ENCODE assay signal across 16 mouse cellular contexts in genomic region chr9:61200295-61200955, GRCm38 (mm10).
A peak's percentile ranks its signal among the peaks of the same experiment; 100 is the strongest.
DNase-seq lines count a peak whose midpoint lies in the region; ATAC-seq and TF ChIP-seq lines count a peak whose summit lies in the region.
"Had no signal": no experiment of that assay in that cellular context is flagged by ENCODE, and none has a peak within 500 bp of the region (broad histone marks: within the 10 kb centered on the region; RNA-seq: fewer than 3 reads in every experiment).

No protein-coding gene starts in this region.

- TF ChIP-seq CTCF in kidney, postnatal 0 days (IDR thresholded peaks at IDR 0.05; ENCODE audit: low read depth) = no peak

- ATAC-seq in kidney, postnatal 0 days (replicated peaks; ENCODE audit: low FRiP score, low read depth) = no peak; the same call in 1 of the 2 replicates
- no peak for ATAC-seq in embryonic facial prominence, embryonic 11.5 days (replicated peaks; ENCODE audit: insufficient number of reproducible peaks, low FRiP score, low TSS enrichment, low read depth)
- ATAC-seq in liver, embryonic 11.5 days (replicated peaks; ENCODE audit: low FRiP score) = no peak
- ATAC-seq: midbrain, embryonic 15.5 days had no signal

- no peaks in the 10 kb centered on the region for H3K9me3 ChIP-seq in kidney, postnatal 0 days (replicated peaks; ENCODE audit: low read length)
- no peaks in the 10 kb centered on the region for H3K9me3 ChIP-seq in embryonic facial prominence, embryonic 11.5 days (replicated peaks; ENCODE audit: control insufficient read depth, low read length)
- H3K9me3 ChIP-seq in liver, embryonic 11.5 days (ENCODE audit: control insufficient read depth, low read length) = no peaks in the 10 kb centered on the region
- H3K9me3 ChIP-seq: embryonic facial prominence, embryonic 15.5 days; heart, embryonic 15.5 days; lung, embryonic 15.5 days; midbrain, embryonic 15.5 days had no signal

- peak overlapping the region; percentile 81 for H3K27ac ChIP-seq in kidney, postnatal 0 days
- H3K27ac ChIP-seq in embryonic facial prominence, embryonic 11.5 days (replicated peaks; ENCODE audit: low read depth, low read length) = no peak overlapping the region
- H3K27ac ChIP-seq in liver, embryonic 11.5 days (ENCODE audit: low read depth, low read length) = no peak overlapping the region
- H3K27ac ChIP-seq: embryonic facial prominence, embryonic 15.5 days; heart, embryonic 15.5 days; left cerebral cortex, adult 2 months; lung, embryonic 15.5 days; midbrain, embryonic 15.5 days had no signal

- H3K9ac ChIP-seq in kidney, postnatal 0 days (ENCODE audit: low read depth, low read length) = no peak overlapping the region
- H3K9ac ChIP-seq in embryonic facial prominence, embryonic 11.5 days (replicated peaks; ENCODE audit: low read length) = no peak overlapping the region
- no peak overlapping the region for H3K9ac ChIP-seq in liver, embryonic 11.5 days (ENCODE audit: low read depth, low read length)
- H3K9ac ChIP-seq: embryonic facial prominence, embryonic 15.5 days; heart, embryonic 15.5 days; lung, embryonic 15.5 days; midbrain, embryonic 15.5 days had no signal

- H3K27me3 ChIP-seq in kidney, postnatal 0 days (ENCODE audit: insufficient read depth, low read length) = no peaks in the 10 kb centered on the region
- no peaks in the 10 kb centered on the region for H3K27me3 ChIP-seq in embryonic facial prominence, embryonic 11.5 days (ENCODE audit: control insufficient read depth, insufficient read depth, low read length)
- 0 out of 2 replicates have a peak, but pooled peaks cover 4% of the 10 kb centered on the region for H3K27me3 ChIP-seq in liver, embryonic 11.5 days (replicated peaks; ENCODE audit: control insufficient read depth, insufficient read depth, low read length)
- H3K27me3 ChIP-seq: midbrain, embryonic 15.5 days had no signal

- H3K4me1 ChIP-seq in kidney, postnatal 0 days (replicated peaks; ENCODE audit: insufficient read depth, low read length) = 0 out of 2 replicates have a peak, but pooled peaks cover 4% of the 10 kb centered on the region
- H3K4me1 ChIP-seq in embryonic facial prominence, embryonic 11.5 days (ENCODE audit: control insufficient read depth, insufficient read depth, low read length) = no peaks in the 10 kb centered on the region
- H3K4me1 ChIP-seq in liver, embryonic 11.5 days (replicated peaks; ENCODE audit: control insufficient read depth, insufficient read depth, low read length) = 0 out of 2 replicates have a peak, but pooled peaks cover 3% of the 10 kb centered on the region

- DNase-seq in adrenal gland, adult (ENCODE audit: inconsistent age in 2 of 2, low spot score in 1 of 2) = peak; percentile 45 to 72
- DNase-seq in adrenal gland, postnatal 25 days = no peak
- peak; percentile 53 for DNase-seq in kidney, postnatal 0 days (ENCODE audit: low spot score)
- no peak for DNase-seq in kidney, postnatal 25 days
- peak; percentile 8 for DNase-seq in MN1 (ENCODE audit: low spot score)
- DNase-seq in embryonic facial prominence, embryonic 11.5 days (ENCODE audit: low spot score) = peak; percentile 37
- no peak for DNase-seq in cerebellum, adult 11 months
- DNase-seq in liver, embryonic 11.5 days (ENCODE audit: low spot score) = no peak
- DNase-seq: cerebellum, adult 8-10 months; kidney, adult 9 months; right cerebral cortex, postnatal 4 days had no signal

- H3K4me3 ChIP-seq in kidney, postnatal 0 days (replicated peaks; ENCODE audit: low read depth, low read length) = no peak overlapping the region
- no peak overlapping the region for H3K4me3 ChIP-seq in embryonic facial prominence, embryonic 11.5 days (ENCODE audit: low read depth, low read length)
- no peak overlapping the region for H3K4me3 ChIP-seq in liver, embryonic 11.5 days (ENCODE audit: low read depth, low read length)
- H3K4me3 ChIP-seq: embryonic facial prominence, embryonic 15.5 days; heart, embryonic 15.5 days; left cerebral cortex, adult 2 months; lung, embryonic 15.5 days; midbrain, embryonic 15.5 days had no signal

- 22% methylated on average over 5 of the region's 5 CpGs for WGBS in kidney, postnatal 0 days
- WGBS in embryonic facial prominence, embryonic 11.5 days = 14% methylated on average over 5 of the region's 5 CpGs
- 21% methylated on average over 5 of the region's 5 CpGs for WGBS in liver, embryonic 11.5 days

- no peaks in the 10 kb centered on the region for H3K36me3 ChIP-seq in kidney, postnatal 0 days (ENCODE audit: insufficient read depth, low read length)
- no peaks in the 10 kb centered on the region for H3K36me3 ChIP-seq in embryonic facial prominence, embryonic 11.5 days (replicated peaks; ENCODE audit: control insufficient read depth, insufficient read depth, low read depth, low read length)
- no peaks in the 10 kb centered on the region for H3K36me3 ChIP-seq in liver, embryonic 11.5 days (ENCODE audit: control insufficient read depth, insufficient read depth, low read length)
- H3K36me3 ChIP-seq: embryonic facial prominence, embryonic 15.5 days; heart, embryonic 15.5 days; lung, embryonic 15.5 days; midbrain, embryonic 15.5 days had no signal

- H3K4me2 ChIP-seq in kidney, postnatal 0 days (ENCODE audit: low read length) = no peak overlapping the region
- H3K4me2 ChIP-seq in embryonic facial prominence, embryonic 11.5 days (ENCODE audit: low read depth, low read length) = no peak overlapping the region
- no peak overlapping the region for H3K4me2 ChIP-seq in liver, embryonic 11.5 days
- H3K4me2 ChIP-seq: embryonic facial prominence, embryonic 15.5 days; heart, embryonic 15.5 days; lung, embryonic 15.5 days; midbrain, embryonic 15.5 days had no signal

Comparison
In these comparisons a context has a peak if more than half of its experiments do, and no peak if none do; other contexts are left out.
1. DNase-seq: peak in adrenal gland, adult (2 of 2), kidney, postnatal 0 days (single experiment), MN1 (single experiment) and embryonic facial prominence, embryonic 11.5 days (single experiment); none in adrenal gland, postnatal 25 days (single experiment), kidney, postnatal 25 days (0 of 2), cerebellum, adult 11 months (single experiment) and liver, embryonic 11.5 days (single experiment).